Mouse (Mus musculus) gastrocnemius, postnatal 25 days (tissue): Measurements from ENCODE around the gene Naaladl2. TPM values are rescaled to one million over a fixed set of nuclear protein-coding genes. Genes with fewer than 3 reads are reported as not detected.
"Not testable (repeated sequence)": the region's sequence is repeated elsewhere in the genome, so short reads cannot be mapped to it uniquely, and the experiment has no call there.

Source experiments
- DNase-seq: peaks from one replicate; pipeline ENCODE4 v3.0.0; 2022
- total RNA-seq, 2 experiments: library from RNA; stranded (reverse); gene quantifications; 1 replicate in 1 of 2; 2 replicates in 1 of 2; pipeline ENCODE4 v1.2.3; 2021

Naaladl2 gene
- total RNA-seq, 2 experiments from 2014 or later = 0.43 to 0.78 TPM

DNA sequence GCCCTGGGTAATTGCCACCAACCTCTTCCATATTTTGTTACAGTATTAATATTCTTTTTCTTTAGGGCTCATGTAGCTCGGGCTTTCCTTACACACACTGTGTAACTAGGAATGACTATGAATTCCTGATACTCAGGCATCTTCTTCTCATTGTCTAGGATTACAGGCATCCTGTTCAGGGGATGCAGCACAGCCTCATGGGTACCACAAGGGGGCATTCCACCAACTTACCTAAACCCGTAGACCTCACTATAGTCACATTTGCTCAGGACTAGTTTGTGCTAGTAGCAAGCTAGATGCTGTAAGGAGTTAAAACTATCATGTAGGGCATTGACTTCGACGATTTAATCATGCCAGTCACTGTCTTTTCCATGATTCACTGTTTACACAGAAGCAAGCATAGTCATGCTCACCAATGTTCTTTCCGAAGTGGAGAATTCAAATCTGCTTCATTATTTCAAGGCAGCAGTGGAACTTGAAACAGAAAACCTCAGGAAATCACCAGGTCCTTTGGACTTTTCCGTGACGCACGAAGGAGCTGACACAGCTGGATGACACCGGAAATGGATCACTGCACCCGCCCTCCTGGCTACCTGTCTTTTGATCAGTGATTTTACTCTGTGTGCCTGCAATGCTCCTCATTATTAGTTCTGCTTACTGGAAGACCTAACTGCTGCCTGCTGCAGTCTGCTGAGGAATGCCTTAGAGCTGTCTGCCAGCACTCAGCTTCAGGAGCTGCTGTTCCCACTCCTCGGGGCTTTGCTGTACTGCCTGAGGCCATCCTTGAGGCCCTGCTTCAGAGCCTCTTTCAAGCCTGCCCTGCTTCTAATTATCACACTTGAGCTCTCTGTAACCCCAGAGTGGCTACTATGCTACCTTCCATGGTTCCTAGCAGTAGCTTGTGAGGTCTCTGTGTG lies 822.3 kb downstream of the Naaladl2 start:
- DNase-seq = no peak

DNA sequence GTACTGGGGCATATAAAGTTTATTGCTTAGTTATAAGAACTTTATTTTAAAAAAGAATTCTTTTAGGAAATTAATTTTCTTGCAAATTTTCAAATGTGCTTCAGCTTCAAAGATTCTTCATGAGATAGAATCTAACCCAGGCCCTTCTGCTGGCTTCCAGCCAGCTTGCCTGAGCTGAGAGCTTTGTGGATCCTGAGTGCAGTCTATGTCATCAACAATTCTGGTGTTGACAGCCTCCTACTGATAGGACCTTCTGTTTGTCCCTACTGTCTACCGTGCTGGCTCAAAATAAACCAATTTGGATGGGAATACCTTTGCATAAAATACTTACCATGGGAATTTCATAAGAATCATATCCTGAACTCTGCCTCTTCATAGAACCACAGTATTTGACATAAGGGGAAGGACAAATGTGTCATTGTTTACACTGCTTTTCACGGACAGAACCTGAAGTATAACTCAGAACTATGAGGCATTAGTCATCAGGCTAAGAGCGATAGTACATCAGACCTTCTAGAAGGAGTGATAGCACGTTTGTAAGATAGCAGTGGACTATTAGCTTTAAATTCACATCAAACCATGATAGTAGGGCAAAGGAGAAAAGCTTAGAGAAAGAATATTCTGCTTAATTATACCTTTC lies 829.3 kb downstream of the Naaladl2 start:
- DNase-seq = no peak

DNA sequence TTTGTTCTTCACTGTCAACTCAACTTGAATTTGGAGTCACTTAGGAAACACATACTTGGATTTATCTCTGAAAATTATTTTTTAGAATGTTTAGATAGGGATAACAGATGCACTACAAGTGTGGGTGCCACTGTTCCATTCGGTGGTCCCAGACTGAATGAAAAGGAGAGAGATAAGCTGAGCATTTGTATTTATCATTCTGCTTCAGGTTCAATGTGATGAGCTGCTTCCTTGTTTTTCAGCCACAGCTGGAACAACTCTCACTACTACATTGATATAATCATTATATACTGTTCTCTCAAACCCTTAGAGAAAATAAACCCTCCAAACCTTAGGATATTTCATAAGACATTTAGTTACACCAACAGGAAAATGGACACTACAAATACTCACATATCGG lies 918.6 kb downstream of the Naaladl2 start:
- DNase-seq = no peak

DNA sequence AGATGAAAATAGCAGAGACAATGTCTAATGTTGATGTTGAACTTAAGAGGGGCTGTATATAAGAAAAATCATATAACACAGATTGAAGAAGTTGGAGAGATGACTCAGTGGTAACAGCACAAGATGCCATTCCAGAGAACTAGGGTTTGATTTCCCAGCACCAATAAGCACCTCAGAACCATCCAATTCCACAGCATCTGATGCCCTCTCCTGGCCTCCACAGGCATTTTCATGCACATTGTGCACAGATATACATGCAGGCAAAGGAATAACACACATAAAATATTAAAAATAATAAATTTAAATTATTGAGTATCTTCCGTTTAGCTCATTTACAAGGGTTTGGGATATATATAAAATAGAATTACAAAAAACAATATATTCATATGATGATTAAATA lies 926.6 kb downstream of the Naaladl2 start:
- DNase-seq = no peak

DNA sequence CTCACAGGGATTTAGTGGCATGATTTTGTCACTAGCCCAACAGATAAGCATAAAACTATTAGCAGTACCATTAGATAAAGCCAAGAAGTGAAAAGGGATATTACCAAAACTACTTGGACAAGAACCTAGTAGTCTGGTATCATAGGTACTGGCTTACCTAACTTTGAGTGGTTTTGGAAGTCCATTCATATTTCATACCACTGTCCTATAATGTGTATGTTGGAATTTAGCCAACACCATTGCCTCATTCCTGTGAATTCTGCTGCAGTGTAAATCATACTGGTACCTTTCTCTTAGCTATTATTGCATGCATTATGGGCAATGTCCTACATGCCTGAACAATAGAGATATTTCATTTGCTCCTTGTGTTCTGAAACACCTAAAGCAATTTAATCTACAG lies 977.5 kb downstream of the Naaladl2 start:
- DNase-seq = no peak

DNA sequence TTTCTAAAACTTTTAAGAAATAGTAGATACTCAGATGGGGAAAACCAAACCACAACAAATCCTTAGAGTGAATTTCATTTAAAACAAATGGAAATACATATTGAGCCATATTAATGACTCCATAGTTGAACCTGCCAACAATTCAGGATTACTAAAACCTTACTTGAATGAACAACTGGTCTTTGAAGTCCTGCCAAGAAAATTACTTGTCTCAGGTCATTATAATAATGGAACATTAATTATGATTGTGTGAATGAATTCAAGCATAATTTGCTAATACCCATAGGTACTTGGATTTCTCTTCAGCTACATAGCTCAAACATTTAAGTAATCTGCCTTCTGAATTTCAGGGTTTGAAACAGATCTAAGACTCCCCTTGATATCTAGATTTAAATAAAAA lies 980.1 kb downstream of the Naaladl2 start:
- no peak for DNase-seq

DNA sequence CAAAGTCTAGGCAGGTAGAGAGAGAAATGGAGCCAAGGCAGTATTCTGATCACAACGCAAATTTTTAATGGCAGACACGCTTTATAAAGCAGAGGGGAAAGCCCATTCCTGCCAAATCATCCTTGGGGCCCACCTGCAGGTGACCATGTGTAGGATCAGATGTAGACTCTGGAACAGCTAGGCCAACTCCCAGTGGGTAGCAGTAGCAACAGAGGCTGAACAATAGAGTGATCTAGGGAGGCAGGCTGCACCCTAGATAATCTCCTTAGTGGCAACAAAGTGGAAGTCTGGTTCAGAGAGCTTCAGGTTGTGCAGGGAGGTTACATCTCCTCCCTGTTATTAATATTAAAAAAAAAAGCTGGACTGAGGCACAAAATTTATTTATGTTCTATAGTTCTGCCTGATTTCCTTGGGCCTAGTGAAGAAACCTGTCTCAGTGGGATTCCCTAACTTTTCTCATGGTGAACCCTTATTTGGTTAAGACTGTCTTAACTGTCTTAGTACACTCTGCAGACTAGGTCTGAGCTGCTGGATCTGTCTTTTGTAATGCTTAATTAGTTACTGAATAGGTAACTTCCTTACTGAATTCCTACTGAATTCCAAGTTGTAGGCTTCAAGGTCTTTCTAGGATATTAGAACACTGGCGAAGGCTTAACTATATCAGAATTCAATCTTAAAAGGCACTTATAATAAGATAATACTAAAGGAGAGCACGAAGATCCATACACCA lies 992.8 kb downstream of the Naaladl2 start:
- not testable (repeated sequence) for DNase-seq

DNA sequence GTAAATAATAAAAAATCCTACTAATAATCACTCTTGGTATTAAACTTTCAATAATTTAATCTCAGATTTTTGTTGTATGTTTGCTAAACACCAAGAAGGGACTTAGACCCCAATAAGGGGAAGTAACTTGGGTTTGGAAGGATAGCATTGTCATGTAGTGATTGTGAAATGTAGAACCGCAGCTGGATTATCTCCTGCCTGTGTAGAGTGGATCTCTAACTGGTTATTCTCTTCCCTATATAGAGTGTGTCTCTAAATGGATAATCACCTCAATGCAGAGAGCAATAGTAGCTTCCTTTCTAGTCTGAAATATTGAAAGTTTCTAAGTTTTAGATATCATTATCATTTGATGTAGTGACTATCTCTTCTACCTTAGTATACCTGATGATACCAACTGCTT lies 1001.3 kb downstream of the Naaladl2 start:
- DNase-seq = no peak

DNA sequence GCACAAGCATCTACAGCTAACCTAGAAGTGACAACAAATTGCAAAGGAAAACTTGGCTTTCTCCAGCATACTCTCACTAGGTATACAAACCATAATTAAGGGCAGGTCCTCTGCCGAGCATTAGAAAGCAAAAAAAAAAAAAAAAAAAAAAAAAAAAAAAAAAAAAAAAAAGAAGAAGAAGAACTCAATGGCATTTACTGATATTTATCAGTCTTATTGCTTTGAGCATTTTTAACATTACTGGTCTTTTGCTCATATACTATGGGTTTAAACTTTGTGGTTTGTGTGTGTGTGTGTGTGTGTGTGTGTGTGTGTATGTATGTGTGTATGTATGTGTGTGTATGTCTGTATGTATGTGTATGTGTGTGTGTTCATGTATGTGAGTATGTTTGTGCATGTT lies 1006.1 kb downstream of the Naaladl2 start:
- no peak for DNase-seq

DNA sequence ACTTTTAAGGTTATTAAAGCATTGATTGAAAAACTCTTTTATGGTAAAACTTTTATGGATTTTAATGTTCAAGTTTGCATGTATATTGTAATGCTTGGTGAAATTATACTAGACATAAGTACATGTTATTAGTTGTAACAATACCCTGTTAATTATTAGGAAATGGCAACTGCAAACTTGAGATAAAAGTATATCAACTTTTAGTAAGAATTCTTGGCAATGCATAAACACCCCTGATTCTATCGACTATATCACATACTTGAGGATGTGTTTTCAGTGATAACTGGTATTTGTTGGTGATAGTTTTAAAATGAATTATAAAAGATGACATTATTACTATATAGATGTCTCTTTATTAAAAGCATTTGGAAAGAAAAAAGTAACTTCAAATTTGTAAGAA lies 1017.9 kb downstream of the Naaladl2 start:
- no peak for DNase-seq

DNA sequence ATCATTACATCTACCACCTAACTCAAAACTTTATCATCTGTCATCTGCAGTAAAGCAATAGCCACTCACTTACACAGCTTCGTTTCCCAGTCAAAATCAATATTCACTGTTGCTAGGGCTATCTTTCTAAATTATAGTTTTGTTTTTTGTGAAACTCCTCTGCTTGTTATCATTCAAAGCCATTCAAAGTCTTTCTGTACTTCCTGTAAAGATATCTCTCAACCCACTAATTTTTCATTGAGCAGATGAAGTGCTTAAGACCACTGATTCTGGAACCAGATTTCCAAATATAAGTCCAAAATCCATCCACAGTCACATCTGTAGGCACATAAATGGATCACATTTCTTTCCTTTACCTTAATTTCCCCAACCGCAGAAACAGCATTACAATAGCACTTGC lies 1020.0 kb downstream of the Naaladl2 start:
- no peak for DNase-seq

DNA sequence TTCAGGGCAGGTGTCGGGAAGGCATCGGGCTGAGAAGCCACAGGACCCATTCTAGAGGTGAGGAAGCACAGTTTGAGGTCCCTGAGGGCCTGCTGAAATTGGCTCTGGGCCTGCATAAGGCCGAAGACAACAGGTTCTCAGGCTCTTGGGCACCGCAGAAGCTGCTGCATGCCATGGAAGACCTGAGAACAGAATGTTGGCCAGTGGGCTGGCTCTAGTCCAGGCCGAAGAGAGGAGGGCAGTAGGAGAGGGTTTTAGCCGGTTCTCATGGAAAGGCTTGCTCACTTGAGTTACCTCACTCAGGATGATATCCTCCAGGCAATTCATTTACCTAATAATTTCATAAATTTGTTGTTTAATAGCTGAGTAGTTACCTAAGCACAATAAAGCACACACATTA lies 1025.9 kb downstream of the Naaladl2 start:
- no peak for DNase-seq

DNA sequence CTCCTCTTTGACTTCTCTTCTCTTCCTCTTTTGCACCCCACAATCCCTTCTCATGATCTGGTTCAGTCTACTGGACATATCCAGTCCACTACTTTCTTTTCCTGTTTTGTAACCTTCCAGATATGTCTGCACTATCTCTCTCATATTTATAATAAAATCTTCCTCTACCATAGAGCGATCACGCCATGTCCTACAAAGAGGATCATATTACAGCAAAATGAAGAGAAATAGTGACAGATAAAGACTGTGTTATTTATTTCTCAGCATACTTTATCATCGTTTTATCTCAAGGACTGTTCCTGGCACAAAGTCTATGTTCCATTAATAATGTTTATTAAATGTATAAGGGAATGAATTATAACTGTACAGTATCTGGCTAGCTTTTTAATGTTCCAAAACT lies 1029.2 kb downstream of the Naaladl2 start:
- DNase-seq = no peak

DNA sequence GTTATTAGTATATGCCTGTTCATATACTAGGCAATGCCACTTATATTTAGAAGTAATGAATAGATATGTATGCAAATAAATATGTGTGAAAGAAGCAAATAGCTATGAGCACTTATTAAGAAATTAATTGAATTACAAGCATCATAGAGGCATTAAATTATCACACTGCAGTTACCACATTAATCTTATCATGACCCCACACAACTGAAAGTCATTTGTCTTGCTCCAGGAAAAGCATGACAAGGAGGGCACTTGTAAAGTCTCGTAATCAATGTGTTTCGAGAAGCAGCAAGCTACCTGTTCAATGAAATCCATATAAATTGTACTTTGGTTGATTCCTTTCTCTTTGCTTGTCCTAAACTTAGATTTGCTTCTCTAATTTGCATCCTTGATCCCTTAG lies 1030.7 kb downstream of the Naaladl2 start:
- DNase-seq = no peak

DNA sequence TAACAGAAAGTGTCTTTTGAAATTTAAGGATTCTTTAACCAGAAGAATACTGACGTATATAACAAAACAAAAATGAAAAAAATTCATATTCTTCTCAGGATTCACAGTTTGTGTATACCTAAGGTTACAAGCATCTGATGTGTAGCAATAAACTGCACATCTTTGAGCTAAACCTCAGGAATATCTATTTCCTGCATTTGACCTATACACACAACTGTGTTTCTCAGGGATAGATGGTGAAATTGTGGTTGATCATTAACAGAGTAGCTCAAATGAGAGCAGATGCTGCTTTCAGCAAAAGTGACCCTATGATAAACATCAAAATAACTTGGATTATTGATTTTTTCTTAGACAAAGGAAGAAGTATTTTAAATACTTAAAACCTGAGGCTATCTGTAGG lies 1037.7 kb downstream of the Naaladl2 start:
- no peak for DNase-seq

DNA sequence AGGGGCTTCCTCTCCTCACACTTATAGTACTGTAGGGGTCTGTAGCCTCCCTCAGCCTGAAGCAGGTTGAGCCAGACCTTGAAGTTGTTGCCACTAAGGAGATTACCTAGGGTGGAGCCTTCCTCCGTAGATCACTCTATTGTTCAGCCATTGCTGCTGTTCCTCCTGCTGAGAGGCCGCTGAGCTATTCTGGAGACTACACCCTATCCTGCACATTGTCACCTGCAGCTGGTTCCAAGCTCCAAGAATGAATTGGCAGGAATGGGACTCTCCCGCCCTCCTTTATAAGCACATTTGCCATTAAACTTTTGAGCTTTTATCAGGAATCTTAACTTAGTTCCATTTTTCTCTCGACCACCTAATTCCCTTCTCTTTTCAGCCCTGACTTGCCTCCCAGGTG lies 1064.3 kb downstream of the Naaladl2 start:
- DNase-seq = no peak

DNA sequence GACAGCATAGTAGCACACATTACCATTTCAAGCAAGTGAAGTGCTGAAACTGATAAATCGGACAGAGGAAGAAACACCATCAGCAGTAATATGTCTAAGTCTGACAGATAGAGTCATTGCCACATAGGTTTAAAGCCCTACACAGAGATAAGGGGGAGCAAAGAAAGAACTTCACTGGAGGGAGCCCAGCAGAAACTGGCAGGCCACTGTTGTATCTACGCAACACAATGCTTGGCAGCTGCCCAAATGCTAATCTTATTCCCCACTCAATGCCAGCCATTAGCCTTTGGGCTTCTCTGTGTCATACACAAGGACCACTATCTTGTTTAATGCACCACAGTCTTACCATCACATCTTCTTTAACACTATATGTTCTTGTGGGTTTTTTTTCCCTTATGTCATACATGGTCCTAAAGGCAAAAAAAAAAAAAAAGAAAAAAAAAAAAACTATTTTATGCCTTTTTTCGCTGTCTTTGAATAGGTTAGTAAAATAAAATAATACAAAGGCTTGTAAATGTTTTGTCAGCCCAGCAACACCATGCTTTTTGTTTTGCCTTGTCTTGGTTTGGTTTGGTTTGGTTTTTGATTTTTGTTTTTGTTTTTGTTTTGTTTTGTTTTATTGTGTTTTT lies 1072.8 kb downstream of the Naaladl2 start:
- DNase-seq = no peak

DNA sequence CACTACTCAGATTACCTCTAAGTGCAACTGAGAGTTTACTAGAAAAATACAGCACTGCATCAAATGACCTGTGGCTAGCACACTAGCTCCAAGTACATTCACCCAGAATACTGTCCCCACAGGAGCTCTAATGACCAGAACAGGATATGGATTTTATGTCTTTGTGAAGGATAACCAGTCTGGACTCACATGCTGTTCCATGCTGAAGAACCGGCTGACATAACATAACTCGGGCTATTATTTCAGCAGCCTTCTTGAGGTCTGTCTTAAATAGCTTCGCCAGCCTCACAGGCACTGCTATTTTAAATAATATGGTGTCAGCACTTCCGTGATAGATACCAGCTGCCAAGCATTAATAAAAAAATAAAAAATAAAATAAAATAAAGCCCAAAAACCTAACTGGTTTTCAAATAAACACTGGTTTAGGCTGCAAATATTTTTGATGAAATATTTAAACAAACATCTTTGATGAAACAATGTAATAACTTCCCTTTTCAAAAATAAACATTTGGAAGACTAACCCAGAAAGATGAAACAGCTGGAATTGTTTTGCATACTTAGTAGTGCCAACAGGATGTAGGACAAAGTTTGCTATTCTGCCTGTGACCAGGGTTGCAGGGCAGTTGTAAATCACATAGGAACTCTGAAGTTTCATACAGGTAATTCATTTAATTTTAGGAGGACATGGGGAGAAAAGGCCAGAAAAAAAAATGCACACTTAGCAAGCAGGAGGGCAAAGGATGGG lies 1073.5 kb downstream of the Naaladl2 start:
- DNase-seq = no peak

DNA sequence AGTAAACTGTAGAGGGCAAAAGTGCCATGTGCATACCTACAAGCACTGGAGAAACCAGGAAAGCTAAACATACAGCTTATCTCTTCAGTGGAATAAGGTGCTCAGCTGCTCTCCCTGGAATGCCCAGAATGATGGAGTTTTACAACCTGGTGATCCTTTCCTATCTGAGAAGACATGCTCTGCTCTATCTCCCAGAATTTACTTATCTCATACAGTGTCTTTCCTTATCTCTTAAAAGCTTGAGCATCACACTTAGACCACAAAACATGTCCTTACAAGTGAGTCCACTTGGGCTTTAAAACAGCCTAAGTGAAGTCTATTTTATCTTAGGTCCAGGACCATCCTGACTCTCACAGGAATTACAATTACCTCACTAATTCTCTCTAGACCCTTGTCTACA lies 1095.8 kb downstream of the Naaladl2 start:
- DNase-seq = no peak

DNA sequence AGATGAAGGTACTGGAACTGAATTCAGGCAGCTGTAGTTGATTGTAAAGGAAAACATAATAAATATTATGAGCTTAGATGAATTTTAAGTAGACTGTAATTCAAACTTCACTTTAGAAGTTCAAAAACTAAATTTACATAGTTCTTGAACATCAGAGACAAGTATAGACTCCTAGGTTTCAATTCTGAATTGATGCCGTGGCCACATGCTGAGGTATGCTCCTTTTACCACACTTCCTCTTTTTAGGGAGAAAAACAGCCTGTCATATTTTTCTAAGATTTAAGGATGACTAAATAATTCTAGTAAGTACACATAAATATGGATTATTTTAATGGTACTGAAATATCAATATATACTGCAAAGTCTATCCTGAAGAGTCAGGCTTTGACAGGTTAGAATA lies 1142.3 kb downstream of the Naaladl2 start:
- DNase-seq = no peak

DNA sequence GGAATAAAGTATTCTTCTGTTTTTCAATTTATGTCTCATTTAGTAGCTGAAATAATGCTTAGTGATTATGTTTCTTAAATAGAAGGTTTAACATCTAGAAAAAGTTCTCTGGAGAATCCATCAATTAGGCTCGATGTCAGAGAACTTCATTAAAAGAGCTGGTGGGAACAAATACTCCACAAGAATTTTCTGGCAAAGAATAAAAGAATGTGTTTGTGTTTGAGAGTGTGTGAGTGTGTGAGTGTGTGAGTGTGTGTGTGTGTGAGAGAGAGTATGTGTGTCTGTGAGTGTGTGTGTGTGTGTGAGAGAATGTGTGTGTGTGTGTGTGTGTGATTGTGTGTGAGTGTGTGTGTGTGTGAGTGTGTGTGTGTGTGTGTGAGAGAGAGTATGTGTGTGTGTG lies 1170.3 kb downstream of the Naaladl2 start:
- DNase-seq = no peak
